Mouse (Mus musculus) layer of hippocampus, adult 9-11 months (tissue): ENCODE data around the gene Papola.

Experiments used
- DNase-seq: peaks from one replicate; pipeline ENCODE4 v3.0.0; 2022

Gene Papola

GRCm38 (mm10) chr12:105869242-105869641 is 84.7 kb downstream of the Papola start:
- no peak for DNase-seq

- DNase-seq, result no peak
Observed at GRCm38 (mm10) chr12:105869696-105870095, 85.2 kb downstream of the Papola start.

GRCm38 (mm10) chr12:105873283-105873682 is 88.8 kb downstream of the Papola start:
- no peak for DNase-seq

- no peak for DNase-seq
Observed at GRCm38 (mm10) chr12:105875112-105875511, 90.6 kb downstream of the Papola start.

- DNase-seq, result no peak
Observed at GRCm38 (mm10) chr12:105876521-105876920, 92.0 kb downstream of the Papola start.

- DNase-seq, result no peak
Observed at GRCm38 (mm10) chr12:105876931-105877330, 92.4 kb downstream of the Papola start.

GRCm38 (mm10) chr12:105878746-105879145 is 94.3 kb downstream of the Papola start:
- no peak for DNase-seq

GRCm38 (mm10) chr12:105883799-105884514 is 99.5 kb downstream of the Papola start:
- DNase-seq, result no peak

- DNase-seq, result no peak
Observed at GRCm38 (mm10) chr12:105884515-105885323, 100.2 kb downstream of the Papola start.
